Mouse (Mus musculus) c-Kit-negative CD71-positive TER-119-positive erythroid progenitor cells, embryonic 14.5 days (primary cell): Measurements from ENCODE around the gene Olfr1145.

ENCODE experiments used
- DNase-seq: peaks from one replicate; pipeline ENCODE4 v3.0.0-alpha.2; 2013; ENCODE audit warnings: low read depth, low spot score

The Olfr1145 gene

GRCm38 (mm10) chr2:87809522-87809921 is at the start of gene Olfr1145:
Gene Olfr1145, plus strand, starts transcription at chr2:87809822.
- DNase-seq, result no peak

GRCm38 (mm10) chr2:87776143-87776542 is 33.5 kb upstream of the Olfr1145 start:
- DNase-seq, result no peak

GRCm38 (mm10) chr2:87779183-87779582 is 30.4 kb upstream of the Olfr1145 start, which contains the start of gene Olfr152:
Gene Olfr152, plus strand, starts transcription at chr2:87779483.
- no peak for DNase-seq

- DNase-seq, result no peak
These were observed 9.3 kb upstream of the Olfr1145 start, which contains the start of gene Olfr1143 for GRCm38 (mm10) chr2:87800292-87800691. Gene Olfr1143, plus strand, starts transcription at chr2:87800592.

GRCm38 (mm10) chr2:87830233-87830632 is 20.6 kb downstream of the Olfr1145 start, which contains the start of gene Olfr1148:
Gene Olfr1148, plus strand, starts transcription at chr2:87830533.
- no peak for DNase-seq

GRCm38 (mm10) chr2:87843693-87844092 is 34.1 kb downstream of the Olfr1145 start, which contains the start of gene Olfr1150-ps1:
Gene Olfr1150-ps1, plus strand, starts transcription at chr2:87843993.
- no peak for DNase-seq

- DNase-seq, result no peak
These were observed 45.9 kb downstream of the Olfr1145 start, which contains the start of gene Olfr1151 for GRCm38 (mm10) chr2:87855562-87855961. Gene Olfr1151, plus strand, starts transcription at chr2:87855862.
